Mouse (Mus musculus): ENCODE results near the gene Ms4a3.

DNA sequence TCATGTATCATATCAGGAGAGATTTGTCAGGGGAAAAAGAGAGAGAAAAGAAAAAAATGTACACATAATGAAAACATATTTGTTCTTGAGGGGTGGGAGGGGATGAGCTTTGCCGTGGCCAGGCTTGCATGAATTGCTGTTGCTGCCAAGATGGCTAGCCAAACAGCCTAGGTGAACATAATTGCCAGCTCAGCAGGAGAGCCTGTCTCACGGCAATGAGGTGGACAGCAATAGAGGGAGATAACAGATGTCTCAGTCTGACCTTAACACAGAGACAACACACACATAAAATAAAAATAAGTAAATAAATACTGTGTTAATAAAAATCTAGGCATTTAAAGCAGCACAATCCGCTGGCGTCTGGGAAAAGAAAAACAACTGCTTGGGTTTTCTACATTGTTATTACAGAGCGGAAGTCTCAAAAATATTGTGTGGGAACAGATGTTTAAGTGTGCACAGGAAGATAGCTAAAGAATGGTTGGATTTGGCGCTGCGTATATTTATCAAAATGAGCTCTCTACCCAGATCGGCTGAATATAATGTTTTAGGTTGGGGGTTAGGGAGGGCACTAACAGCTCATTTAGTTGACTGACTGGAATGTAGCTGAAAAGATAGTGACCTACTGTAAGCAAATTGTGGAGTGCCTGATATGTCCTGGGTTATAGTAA is 26.7 kb downstream of the Ms4a3 start:
- TF ChIP-seq CHD2 (IDR thresholded peaks at IDR 0.05; ENCODE audit: low read depth, low read length) (no peak), MAFK (IDR thresholded peaks at IDR 0.05; ENCODE audit: insufficient read depth, low read depth, low read length) (no peak), ZNF384 (IDR thresholded peaks at IDR 0.05; ENCODE audit: low read depth, low read length) (no peak)

Data from ES-E14 (cell line).